Mouse (Mus musculus): ENCODE measurements around the gene Obox8. TPM values are rescaled to one million over a fixed set of nuclear protein-coding genes. Genes with fewer than 3 reads are reported as not detected.

The Obox8 gene
- not detected in 2 replicates for polyA plus RNA-seq (2016; fragmentation: Nextera tagmentation; extraction: Ambion mirVana)

DNA sequence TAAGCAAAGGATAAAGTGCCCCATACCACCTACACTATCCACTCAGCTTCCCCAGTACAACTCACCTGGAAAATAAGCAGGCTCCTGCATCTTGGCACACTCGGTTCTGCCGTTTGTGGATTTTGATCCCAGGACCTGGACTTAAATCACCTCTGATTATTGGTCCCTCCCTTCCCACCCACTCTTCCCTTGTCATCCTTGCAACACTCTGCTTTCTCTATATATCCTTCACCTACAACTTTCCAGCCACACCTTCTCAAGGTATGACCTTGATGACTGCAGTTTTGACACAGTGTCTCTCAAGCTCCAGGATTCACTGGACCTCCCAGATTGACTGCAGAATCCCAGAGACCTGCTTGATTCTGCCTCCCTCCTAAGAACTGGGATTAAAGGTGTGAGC, at the start of gene Obox8:
Gene Obox8, minus strand, starts transcription at position 101 of the 400 bp plus-strand sequence.
- H3K27me3 ChIP-seq (ENCODE audit: poor library complexity, severe bottlenecking), result no peaks in the 10 kb centered on the region
- H3K36me3 ChIP-seq (replicated peaks), result no peaks in the 10 kb centered on the region
- no peaks in the 10 kb centered on the region for H3K4me1 ChIP-seq
- WGBS, result 91% methylated on average over 2 of the region's 2 CpGs
- no peak for DNase-seq (ENCODE audit: extremely low spot score, low spot score)
- H3K27ac ChIP-seq, result no peak within 1 kb of the TSS
- no peak within 1 kb of the TSS for H3K4me3 ChIP-seq
- peaks cover 66% of the 10 kb centered on the region for H3K9me3 ChIP-seq

DNA sequence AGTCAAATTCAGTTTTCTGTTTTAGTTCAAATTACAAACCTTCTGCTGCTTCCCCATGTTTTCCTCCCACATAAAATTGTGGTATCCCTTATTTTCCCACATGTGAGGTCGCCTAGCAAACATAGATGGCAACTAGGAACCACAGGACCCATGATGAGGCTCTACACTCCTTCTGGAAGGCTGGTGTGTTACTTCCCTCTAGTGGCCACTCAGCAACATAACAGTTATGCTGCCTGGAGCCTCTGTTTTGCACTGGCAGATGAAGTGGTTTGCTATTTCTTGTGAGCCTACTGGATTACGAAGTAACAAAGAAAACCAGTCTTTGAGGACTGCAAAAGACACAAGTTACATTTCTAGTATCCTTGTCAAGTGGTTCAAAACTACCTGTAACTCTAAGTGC, 16.1 kb downstream of the Obox8 start:
- Histone ChIP-seq H3K4me1 (no peaks in the 10 kb centered on the region), H3K9me3 (peaks cover 4% of the 10 kb centered on the region; the same call in 1 of the 2 replicates), H3K27me3 (ENCODE audit: poor library complexity, severe bottlenecking) (no peaks in the 10 kb centered on the region), H3K4me3 (no peak overlapping the region), H3K27ac (no peak overlapping the region), H3K36me3 (replicated peaks) (no peaks in the 10 kb centered on the region)
- DNase-seq (ENCODE audit: extremely low spot score, low spot score), result no peak
- 36% methylated on average over 2 of the region's 2 CpGs for WGBS

DNA sequence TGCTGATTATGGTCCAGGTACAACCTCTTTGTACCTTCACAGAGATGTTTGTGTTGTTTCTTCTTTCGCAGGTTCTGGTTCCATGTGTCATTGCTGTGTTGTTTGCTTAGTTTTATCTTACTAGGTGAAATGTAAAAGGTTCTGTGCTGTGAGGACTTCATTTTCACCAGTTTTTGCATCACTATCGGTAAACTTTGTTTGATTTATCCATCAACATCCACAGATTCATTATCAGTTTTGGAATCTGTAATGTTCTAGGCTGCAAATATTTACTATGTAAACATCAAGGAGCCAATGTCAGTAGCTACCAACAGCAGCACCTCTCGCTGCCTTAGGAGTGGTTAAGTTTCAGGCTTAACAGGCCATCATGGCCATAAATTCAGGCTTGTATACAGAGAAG, 24.7 kb downstream of the Obox8 start:
- Histone ChIP-seq H3K9me3 (peaks cover 46% of the 10 kb centered on the region), H3K27ac (no peak overlapping the region), H3K4me3 (no peak overlapping the region), H3K4me1 (no peaks in the 10 kb centered on the region), H3K27me3 (ENCODE audit: poor library complexity, severe bottlenecking) (no peaks in the 10 kb centered on the region), H3K36me3 (replicated peaks) (no peaks in the 10 kb centered on the region)
- 89% methylated on average over 3 of the region's 3 CpGs for WGBS
- DNase-seq (ENCODE audit: extremely low spot score, low spot score), result no peak

DNA sequence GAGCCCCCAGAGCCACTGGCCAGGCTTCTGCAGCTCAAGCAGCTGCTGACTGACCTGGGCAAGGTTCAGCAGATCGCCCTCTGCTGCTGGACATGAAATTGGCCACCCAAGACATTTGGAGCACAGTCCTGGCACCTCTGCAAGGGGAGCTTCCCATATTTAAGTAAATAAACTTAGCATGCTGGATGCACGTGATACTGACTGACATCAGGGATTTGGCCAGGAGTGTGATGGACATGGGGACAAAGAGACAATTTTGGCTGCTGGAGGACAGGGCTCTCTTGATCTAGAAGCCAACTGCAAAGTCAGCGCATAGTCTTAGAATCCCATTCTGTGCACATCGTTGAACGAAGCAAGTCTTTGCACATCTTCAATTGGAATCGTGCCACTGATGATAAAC, 25.8 kb downstream of the Obox8 start:
- H3K27ac ChIP-seq, result no peak overlapping the region
- H3K27me3 ChIP-seq (ENCODE audit: poor library complexity, severe bottlenecking), result no peaks in the 10 kb centered on the region
- WGBS, result 84% methylated on average over 6 of the region's 6 CpGs
- no peak for DNase-seq (ENCODE audit: extremely low spot score, low spot score)
- no peaks in the 10 kb centered on the region for H3K36me3 ChIP-seq (replicated peaks)
- H3K9me3 ChIP-seq, result peaks cover 46% of the 10 kb centered on the region
- no peak overlapping the region for H3K4me3 ChIP-seq
- H3K4me1 ChIP-seq, result no peaks in the 10 kb centered on the region

Other genes starting within 250 kb of the Obox8 start
- gene Sult2a3, start 210.5 kb downstream of the Obox8 start, polyA plus RNA-seq (2016; fragmentation: Nextera tagmentation; extraction: Ambion mirVana), result not detected in 2 replicates
- gene Sult2a6, start 78.7 kb downstream of the Obox8 start, polyA plus RNA-seq (2016; fragmentation: Nextera tagmentation; extraction: Ambion mirVana), result not detected in 2 replicates
- gene Sult2a8, start 113.2 kb upstream of the Obox8 start, polyA plus RNA-seq (2016; fragmentation: Nextera tagmentation; extraction: Ambion mirVana), result not detected in 2 replicates
- gene Sult2a7, start 160.7 kb upstream of the Obox8 start, polyA plus RNA-seq (2016; fragmentation: Nextera tagmentation; extraction: Ambion mirVana), result not detected in 2 replicates
- gene Vmn1r90, start 229.9 kb upstream of the Obox8 start, polyA plus RNA-seq (2016; fragmentation: Nextera tagmentation; extraction: Ambion mirVana), result 0.05 and 0.16 TPM in 2 replicates

Data from forebrain, embryonic 10.5 days (tissue).